Mouse (Mus musculus) liver, adult 2 months (tissue): ENCODE results near the gene Cep112. TPM values are rescaled to one million over a fixed set of nuclear protein-coding genes. Genes with fewer than 3 reads are reported as not detected.

Experiments
- DNase-seq: peaks from one replicate; pipeline ENCODE4 v3.0.0-alpha.2; 2011; ENCODE audit warnings: low read depth, low spot score; ENCODE audit errors: extremely low read depth
- H3K27ac ChIP-seq: fragments of 200-500 bp; replicated peaks from 2 replicates; pipeline ENCODE4 v1.5.1; 2012; ENCODE audit warnings: low read depth, mild to moderate bottlenecking, control low read depth, inconsistent platforms, low read length; ENCODE audit not compliant: insufficient read depth
- H3K27me3 ChIP-seq: fragments of 200-500 bp; 2 replicates; pipeline ENCODE4 v1.6.1; 2012; ENCODE audit warnings: mild to moderate bottlenecking, moderate library complexity, low read length, inconsistent platforms; ENCODE audit not compliant: control insufficient read depth, insufficient read depth
- H3K36me3 ChIP-seq: fragments of 200-500 bp; 2 replicates; pipeline ENCODE4 v1.6.1; 2012; ENCODE audit warnings: low read length, inconsistent platforms; ENCODE audit not compliant: control insufficient read depth, insufficient read depth
- H3K4me1 ChIP-seq: fragments of 200-500 bp; 2 replicates; pipeline ENCODE4 v1.6.1; 2011; ENCODE audit warnings: low read length; ENCODE audit not compliant: control insufficient read depth, insufficient read depth
- H3K4me3 ChIP-seq: fragments of 200-500 bp; 2 replicates; pipeline ENCODE4 v1.5.1; 2011; ENCODE audit warnings: low read depth, mild to moderate bottlenecking, control low read depth, low read length, moderate library complexity; ENCODE audit not compliant: insufficient read depth
- H3K79me2 ChIP-seq: fragments of 200-500 bp; 2 replicates; pipeline ENCODE4 v1.6.1; 2012; ENCODE audit warnings: inconsistent platforms, mild to moderate bottlenecking, low read length, moderate library complexity; ENCODE audit not compliant: control insufficient read depth, insufficient read depth
- H3K9ac ChIP-seq: fragments of 200-500 bp; 2 replicates; pipeline ENCODE4 v1.6.1; 2012; ENCODE audit warnings: low read depth, mild to moderate bottlenecking, control low read depth, inconsistent platforms, low read length
- CTCF ChIP-seq: fragments of 200-500 bp; IDR thresholded peaks from 2 replicates; pipeline ENCODE4 v1.5.1; 2011; ENCODE audit warnings: low read depth, low read length, control low read depth
- POLR2A ChIP-seq: fragments of 200-500 bp; IDR thresholded peaks from 2 replicates; pipeline ENCODE4 v1.6.1; 2011; ENCODE audit warnings: low read length, control low read depth; ENCODE audit not compliant: insufficient read depth; ENCODE audit errors: extremely low read depth
- whole genome bisulfite sequencing: fragments of 180-500 bp; shearing (Covaris S2); methylation state at CpG from one replicate; pipeline ENCODE4 v1.1.7; 2018; 5-methylcytosine and 5-hydroxymethylcytosine counted together
- polyA plus RNA-seq: library from polyadenylated mRNA; depleted of rRNA; stranded (reverse); fragments of >200 nt; gene quantifications from 2 replicates; pipeline ENCODE4 v1.2.3, GENCODE M21; 2012
- total RNA-seq: library from RNA; depleted of rRNA; stranded (reverse); fragments of >200 nt; gene quantifications from 2 replicates; pipeline ENCODE4 v1.2.3, GENCODE M21; 2014

The Cep112 gene
- total and polyA plus RNA-seq, 2 experiments: 0.21 to 0.65 TPM

DNA sequence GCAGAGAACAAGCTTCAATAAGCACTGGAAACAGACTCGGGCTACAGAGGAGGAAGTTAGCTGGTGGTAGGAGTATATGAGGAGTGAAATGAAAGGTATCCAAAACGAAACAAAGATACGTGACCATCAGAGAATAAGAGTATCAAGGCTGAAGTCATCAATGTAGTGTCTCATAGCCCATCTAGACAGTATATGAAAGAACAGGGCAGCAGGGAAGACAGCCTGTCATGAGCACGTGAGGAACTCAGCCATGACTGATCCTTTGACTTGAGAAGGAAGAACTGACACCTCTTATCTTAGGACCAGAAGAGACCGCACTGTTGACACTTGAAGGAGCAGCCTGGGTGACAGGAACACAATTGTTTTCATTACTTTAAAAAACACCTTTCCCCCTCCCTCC lies 373.4 kb downstream of the Cep112 start:
- no peaks in the 10 kb centered on the region for H3K4me1 ChIP-seq
- H3K4me3 ChIP-seq: no peak overlapping the region
- no peaks in the 10 kb centered on the region for H3K79me2 ChIP-seq
- H3K27ac ChIP-seq: no peak overlapping the region
- WGBS: 84% methylated on average over 5 of the region's 5 CpGs
- no peak for DNase-seq
- H3K27me3 ChIP-seq: no peaks in the 10 kb centered on the region
- H3K9ac ChIP-seq: no peak overlapping the region
- H3K36me3 ChIP-seq: no peaks in the 10 kb centered on the region
- no peak for TF ChIP-seq POLR2A
- TF ChIP-seq CTCF: no peak

DNA sequence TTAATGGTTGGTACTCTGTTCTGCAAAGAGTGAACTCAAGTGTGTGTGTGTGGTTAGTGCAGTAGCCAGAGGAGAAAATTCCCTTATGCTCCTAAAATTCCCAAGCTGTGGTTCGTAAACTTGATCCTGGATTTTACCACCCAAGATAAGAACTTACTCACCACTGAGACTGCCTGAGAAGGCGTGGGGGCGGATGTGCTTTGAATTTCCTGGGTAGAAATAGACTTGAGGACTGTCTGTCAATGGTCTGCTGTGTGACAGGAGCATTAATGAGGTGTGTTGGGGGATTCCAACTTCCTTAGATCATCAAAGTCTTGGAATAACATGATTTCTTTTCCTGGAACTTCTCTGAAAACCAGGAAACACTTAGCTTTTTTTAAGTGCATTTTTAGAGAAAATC lies 374.7 kb downstream of the Cep112 start:
- H3K9ac ChIP-seq: no peak overlapping the region
- no peak for DNase-seq
- H3K36me3 ChIP-seq: no peaks in the 10 kb centered on the region
- TF ChIP-seq CTCF: no peak
- TF ChIP-seq POLR2A: no peak
- H3K4me1 ChIP-seq: no peaks in the 10 kb centered on the region
- H3K27ac ChIP-seq: no peak overlapping the region
- 91% methylated on average over 3 of the region's 3 CpGs for WGBS
- H3K27me3 ChIP-seq: no peaks in the 10 kb centered on the region
- no peaks in the 10 kb centered on the region for H3K79me2 ChIP-seq
- H3K4me3 ChIP-seq: no peak overlapping the region

DNA sequence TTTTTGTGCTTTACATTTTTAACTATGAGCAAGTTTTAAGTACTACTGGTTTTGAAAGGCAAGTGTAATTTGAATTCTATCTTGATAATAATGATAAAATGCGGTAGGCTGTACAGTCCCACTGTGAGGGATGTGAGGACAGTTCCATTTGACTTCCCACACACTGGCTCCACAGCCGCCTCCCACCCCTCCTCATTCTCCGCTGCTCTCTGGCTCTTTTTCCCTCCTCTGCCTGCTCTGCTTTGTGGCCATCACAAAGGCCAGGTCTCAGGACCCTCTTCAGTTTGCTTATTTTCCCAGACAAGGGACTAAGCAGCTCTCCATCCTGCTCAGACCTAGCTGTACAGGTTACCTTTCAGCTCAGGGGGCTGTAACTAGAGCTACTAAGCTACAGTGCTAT lies 379.0 kb downstream of the Cep112 start:
- no peaks in the 10 kb centered on the region for H3K79me2 ChIP-seq
- no peak overlapping the region for H3K9ac ChIP-seq
- no peak overlapping the region for H3K4me3 ChIP-seq
- H3K27ac ChIP-seq: no peak overlapping the region
- H3K36me3 ChIP-seq: no peaks in the 10 kb centered on the region
- 98% methylated on average over 3 of the region's 3 CpGs for WGBS
- no peaks in the 10 kb centered on the region for H3K27me3 ChIP-seq
- H3K4me1 ChIP-seq: no peaks in the 10 kb centered on the region
- no peak for TF ChIP-seq POLR2A
- no peak for TF ChIP-seq CTCF
- DNase-seq: no peak

DNA sequence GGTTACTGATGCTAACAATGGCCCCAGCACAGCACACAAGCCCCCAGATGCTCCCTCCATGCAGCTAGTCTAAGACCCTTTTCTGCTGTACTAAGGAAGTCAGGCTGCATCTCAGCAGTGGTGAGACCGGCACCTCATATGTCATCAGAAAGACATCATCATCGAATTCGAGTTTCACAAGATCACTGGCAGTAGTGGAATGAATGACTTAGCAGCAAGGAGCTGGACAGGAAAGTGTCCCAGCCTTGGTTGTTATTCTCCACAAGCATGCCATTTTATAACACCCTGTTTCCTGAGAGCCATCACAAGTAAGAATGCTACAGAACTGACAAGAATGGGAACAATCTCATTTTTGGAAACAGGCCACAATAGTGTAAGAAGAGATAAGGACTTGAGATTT lies 381.0 kb downstream of the Cep112 start:
- H3K27ac ChIP-seq: no peak overlapping the region

GRCm38 (mm10) chr11:108809626-108810025 lies 384.6 kb downstream of the Cep112 start:
- Histone ChIP-seq H3K27ac (no peak overlapping the region), H3K9ac (no peak overlapping the region)

More for the DNA sequence above, 381.0 kb downstream of the Cep112 start:
- H3K79me2 ChIP-seq: no peaks in the 10 kb centered on the region
- H3K36me3 ChIP-seq: no peaks in the 10 kb centered on the region
- no peaks in the 10 kb centered on the region for H3K27me3 ChIP-seq
- H3K9ac ChIP-seq: no peak overlapping the region
- no peak for DNase-seq
- TF ChIP-seq POLR2A (no peak), CTCF (no peak)
- no peak overlapping the region for H3K4me3 ChIP-seq
- WGBS: 76% methylated on average over 3 of the region's 3 CpGs
- H3K4me1 ChIP-seq: no peaks in the 10 kb centered on the region

DNA sequence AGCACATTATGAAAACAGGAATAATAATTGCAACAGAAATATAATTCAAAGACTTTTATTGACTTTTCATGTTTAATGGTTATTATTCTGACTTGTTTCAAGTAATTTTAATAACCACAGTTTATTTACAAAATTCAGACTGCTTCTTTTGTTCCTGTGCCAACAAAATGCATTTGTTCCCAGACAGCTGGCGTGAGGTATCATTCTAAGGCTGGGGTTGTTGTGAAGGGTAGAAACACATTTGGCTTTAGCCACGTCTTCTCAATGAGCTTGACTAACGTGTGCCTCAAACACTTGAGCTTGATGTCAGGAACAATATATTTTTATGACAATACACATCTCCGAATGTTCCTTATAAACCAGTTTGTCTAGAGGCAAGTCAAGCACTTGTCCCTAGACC lies 396.8 kb downstream of the Cep112 start:
- Histone ChIP-seq H3K27ac (no peak overlapping the region), H3K27me3 (no peaks in the 10 kb centered on the region), H3K4me1 (no peaks in the 10 kb centered on the region), H3K4me3 (no peak overlapping the region), H3K79me2 (no peaks in the 10 kb centered on the region), H3K36me3 (no peaks in the 10 kb centered on the region), H3K9ac (no peak overlapping the region)
- TF ChIP-seq POLR2A (no peak), CTCF (no peak)
- no peak for DNase-seq
- WGBS: 87% methylated on average over 4 of the region's 4 CpGs

More at GRCm38 (mm10) chr11:108809626-108810025, 384.6 kb downstream of the Cep112 start:
- Histone ChIP-seq H3K4me3 (no peak overlapping the region), H3K79me2 (no peaks in the 10 kb centered on the region), H3K36me3 (no peaks in the 10 kb centered on the region), H3K27me3 (no peaks in the 10 kb centered on the region), H3K4me1 (no peaks in the 10 kb centered on the region)
- TF ChIP-seq CTCF (no peak), POLR2A (no peak)
- WGBS: 85% methylated on average over 3 of the region's 3 CpGs
- no peak for DNase-seq
